Mouse (Mus musculus): ENCODE data around the gene Ezh1. TPM values are rescaled to one million over a fixed set of nuclear protein-coding genes. Genes with fewer than 3 reads are reported as not detected.

Gene Ezh1
- 10 to 100 TPM; 48.1 to 52.2 TPM for polyA plus RNA-seq (2017; shearing (Covaris generic))

DNA sequence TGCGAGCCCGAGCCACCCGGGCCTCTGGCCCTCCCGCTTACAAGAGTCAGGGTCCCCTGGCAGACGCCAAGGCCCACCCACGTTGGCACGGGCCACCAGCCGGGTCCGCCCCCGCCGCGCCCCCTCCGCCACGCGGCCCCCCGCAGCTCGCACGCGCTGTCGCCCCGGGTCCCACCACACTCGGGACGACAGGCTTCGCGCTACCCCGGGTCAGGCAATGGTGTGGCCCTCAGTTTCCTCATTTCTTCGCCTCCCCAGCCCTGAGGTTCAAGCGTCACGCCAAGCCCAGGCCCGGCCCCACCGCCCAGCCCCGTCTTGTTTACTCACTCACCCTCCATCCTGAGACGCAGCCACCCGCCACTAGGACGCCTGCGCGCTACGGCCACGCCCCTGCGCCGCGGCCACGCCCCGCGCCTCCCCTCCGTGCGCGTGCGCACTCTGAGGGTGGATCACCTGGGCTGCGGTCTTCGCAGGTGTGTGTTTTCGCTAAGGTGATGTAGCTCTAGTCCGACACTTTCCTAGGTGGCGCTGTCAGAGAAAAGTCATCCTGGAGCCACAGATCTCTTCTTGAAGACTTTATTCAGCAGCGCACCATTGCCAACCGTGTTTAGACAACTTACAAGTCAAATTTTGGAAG is at the start of gene Ezh1:
Ezh1 (minus strand) TSS at position 399 of the 637 bp plus-strand sequence.
- peak; percentile 92 for ATAC-seq

GRCm38 (mm10) chr11:101275309-101275708 is 49.0 kb upstream of the Ezh1 start:
- ATAC-seq, result no peak

GRCm38 (mm10) chr11:101272446-101272845 is 46.2 kb upstream of the Ezh1 start:
- no peak for ATAC-seq

DNA sequence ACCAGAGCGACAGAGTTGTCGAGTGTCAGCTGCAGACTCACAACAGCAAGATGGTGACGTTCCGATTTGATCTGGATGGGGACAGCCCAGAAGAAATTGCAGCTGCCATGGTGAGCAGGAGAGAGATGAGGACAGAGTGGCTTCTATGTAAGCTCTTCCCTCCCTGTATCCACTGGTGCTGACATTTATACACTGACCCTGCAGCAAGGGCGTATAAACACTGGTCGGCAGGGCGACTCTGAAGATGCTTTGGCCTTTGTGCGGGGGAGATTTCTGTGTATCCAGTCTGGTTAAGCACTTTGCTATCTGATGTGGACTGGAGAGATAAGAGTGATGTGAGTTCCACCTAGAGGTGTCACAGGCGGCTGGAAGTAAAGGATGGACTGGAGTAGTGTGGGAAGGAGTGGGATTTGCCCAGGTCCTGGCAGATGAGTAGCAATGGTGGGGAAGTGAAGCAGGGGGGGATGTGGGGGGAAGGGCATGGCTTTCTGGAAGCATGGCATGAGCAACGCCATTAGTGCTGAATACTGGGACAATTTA is 43.4 kb upstream of the Ezh1 start:
- ATAC-seq, result no peak

DNA sequence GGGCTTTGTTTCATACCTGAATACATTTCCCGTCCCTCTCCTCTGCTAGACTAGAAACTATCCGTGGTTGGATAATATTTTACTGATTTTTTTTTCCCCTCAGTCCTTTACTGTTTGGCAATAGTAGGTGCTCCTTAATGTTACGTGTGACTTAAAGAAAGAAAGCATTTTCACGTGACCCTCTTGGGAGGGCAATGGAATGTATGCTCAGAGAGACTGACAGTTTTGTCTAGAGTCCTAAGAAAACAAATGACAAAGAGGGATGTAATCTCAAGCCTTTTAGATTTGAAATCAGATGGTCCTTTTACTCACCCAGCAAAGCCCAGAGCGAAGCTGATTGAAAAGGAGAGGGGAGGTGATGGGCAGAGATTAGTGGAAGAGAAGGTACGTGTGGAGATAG is 39.6 kb upstream of the Ezh1 start:
- ATAC-seq, result no peak

DNA sequence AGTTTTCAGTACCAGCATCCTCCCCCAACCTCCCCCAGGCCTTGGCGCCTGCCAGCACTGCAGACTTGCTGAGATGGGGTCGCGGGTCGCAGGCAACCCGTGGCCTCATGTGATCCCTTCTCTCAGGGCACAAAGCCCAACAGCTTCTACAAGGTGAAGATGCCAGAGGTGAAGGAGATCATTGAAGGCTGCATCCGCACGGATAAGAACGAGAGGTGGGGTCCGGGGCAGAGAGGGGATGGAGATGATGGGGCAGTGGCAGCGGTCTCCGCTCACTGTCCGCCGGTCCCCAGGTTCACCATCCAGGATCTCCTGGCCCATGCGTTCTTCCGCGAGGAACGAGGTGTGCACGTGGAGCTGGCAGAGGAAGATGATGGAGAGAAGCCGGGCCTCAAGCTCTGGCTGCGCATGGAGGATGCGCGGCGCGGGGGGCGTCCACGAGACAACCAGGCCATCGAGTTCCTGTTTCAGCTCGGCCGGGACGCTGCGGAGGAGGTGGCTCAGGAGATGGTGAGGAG is 38.8 kb upstream of the Ezh1 start:
- ATAC-seq, result no peak

GRCm38 (mm10) chr11:101263989-101264280 is 37.7 kb upstream of the Ezh1 start:
- ATAC-seq, result no peak

- ATAC-seq, result no peak
Measured at GRCm38 (mm10) chr11:101263138-101263988, 37.1 kb upstream of the Ezh1 start.

DNA sequence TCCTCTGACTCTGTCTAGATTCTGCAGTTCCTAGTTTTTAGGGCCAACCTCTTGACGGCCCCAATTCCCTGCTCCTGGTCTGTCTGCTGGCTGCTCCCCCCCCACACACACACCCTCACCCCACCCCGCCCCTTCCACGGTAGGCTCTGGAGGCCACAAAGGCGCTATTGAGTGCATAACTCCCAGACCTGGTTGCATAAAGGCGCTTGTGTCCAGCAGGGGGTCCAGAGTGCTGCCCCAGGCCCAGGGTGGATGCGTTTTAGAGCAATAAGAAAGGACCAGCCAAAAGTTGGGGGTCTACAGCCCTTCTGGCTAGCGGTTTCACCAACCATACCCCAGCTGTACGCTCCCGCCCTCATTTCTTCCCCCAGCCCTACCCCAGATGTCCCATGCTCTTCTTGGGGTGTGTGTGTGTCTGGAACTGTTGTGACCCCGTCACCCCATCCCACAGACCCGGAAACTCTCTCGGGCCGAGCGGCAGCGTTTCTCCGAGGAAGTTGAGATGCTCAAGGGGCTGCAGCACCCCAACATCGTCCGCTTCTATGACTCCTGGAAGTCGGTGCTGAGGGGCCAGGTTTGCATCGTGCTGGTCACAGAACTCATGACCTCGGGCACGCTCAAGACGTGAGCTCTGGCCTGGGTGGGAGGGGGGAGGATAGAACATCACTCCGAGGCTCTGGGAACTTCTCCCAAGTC is 36.2 kb upstream of the Ezh1 start:
- no peak for ATAC-seq

DNA sequence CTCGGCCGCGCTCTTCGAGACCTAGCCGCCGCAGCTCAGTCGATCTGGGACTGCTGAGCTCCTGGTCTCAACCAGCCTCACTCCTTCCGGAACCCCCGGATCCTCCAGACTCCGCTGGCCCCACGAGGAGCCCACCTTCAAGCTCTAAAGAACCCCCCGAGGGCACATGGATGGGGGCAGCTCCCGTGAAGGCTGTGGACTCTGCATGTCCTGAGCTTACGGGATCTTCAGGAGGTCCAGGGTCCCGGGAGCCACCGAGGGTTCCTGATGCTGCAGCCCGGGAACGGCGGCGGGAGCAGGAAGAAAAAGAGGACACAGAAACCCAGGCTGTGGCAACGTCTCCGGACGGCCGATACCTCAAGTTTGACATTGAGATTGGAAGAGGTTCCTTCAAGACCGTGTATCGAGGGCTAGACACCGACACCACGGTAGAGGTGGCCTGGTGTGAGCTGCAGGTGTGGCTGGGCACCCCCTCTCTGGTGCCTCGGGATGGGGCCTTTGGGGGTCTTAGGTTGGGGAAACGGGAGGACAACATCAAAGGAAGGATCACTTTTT is 34.6 kb upstream of the Ezh1 start:
- ATAC-seq, result no peak

DNA sequence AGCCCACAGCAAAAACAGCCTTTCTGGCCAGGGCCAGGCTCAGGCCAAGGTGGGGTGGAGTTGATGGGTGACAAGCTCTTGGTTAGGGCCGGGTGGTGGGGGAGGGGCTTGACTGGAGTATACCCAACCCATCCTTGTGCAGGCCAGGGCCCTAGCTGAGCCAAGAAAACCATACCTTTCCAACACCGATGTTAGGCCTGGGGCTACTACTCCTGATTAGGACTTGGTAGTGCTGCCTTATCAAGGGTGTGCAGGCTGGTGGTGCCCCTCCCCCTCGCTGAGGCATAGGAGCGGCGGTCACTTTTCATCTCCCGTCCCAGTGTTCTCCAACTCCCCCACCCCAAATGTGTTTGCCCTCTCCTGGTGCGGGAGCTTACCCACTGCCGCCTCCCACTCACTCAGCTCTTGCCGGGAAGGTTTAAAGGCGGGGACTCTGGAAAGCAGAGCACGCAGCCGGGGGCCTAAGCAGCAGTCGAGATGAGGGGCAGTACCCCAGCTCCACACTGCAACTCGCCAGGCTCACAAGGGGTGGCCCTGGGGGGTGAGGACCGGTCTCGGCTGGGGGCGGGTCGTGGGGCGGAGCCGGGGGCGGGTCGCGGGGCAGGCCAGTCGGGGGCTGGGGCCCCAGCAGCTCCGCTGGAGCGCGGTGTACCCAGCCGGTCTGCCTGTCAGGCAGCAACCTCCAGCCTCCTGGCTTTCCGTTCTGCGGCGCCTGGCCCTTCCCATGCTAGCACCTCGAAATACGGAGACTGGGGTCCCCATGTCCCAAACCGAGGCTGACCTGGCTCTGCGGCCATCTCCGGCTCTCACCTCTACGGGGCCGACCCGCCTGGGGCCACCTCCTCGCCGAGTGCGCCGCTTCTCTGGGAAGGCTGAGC is 33.9 kb upstream of the Ezh1 start, which contains the start of gene Wnk4:
Wnk4 (plus strand) TSS at position 620 of the 878 bp plus-strand sequence.
- no peak for ATAC-seq

DNA sequence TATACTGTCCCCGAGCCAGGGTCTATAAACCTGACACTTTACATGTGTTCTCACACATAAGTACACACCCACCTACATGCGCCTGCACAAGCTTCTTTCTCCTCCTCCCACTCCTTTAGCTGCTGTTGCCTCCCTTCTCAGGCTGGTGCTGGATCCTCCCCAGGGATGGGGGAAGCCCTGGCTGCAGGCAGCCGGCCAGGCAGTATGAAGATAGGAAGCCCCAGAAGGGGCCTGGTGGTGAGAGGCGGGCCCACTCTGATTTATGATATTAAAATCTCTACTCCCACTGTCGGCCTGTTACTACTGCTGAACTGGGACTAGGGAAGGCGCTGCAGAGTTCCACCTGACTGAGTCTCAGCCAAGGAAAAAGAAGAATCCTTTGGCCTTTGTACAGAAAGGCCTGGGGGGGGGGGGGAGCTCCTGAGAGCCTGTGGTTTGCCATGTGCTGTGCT is 33.0 kb upstream of the Ezh1 start:
- no peak for ATAC-seq

DNA sequence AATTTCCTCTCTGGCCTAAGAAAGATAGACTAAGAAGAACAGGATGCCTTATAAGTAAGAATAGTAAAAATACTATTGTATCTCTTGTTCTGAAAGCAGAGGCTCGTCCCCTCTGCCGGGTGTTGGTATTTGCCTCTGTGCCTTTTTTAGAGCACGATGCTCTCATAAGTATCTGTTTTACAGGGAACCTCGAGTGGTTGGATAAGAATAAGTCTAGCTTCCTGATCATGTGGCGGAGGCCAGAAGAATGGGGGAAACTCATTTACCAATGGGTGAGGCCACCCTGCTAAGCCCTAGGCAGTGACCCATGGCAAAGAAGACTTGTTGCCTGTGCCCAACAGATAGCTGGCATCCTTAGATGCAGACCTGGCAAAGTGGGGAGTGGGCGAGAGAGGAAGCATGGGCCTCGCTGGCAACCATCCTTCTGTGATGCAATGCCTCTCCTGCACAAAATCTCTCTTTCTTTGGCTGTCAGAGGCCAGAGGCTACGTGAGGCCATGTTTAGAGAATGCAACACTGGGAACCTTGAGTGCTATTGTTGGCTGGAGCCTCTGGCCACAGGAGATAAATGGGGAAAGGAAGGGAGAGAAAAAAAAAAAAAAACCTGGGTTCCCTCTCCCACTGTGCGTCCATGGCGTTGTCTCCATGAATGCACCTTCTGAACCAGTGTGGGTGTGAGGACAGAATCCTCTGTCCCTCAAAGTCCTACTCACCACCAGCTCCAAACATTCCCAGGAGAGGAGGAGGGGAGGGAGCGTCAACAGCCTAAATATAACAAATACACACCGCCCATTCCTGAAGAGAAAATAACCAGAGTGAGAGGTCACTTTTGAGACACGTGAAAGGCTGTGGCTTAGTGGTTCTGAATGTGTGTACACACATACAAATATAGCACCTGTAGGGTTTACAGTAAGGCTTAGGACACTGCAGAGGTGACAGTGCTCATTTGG is 29.8 kb upstream of the Ezh1 start:
- no peak for ATAC-seq

GRCm38 (mm10) chr11:101253613-101254389 is 27.5 kb upstream of the Ezh1 start, which contains the start of gene Vps25:
Gene Vps25 (plus strand): TSS chr11:101253707.
- peak; percentile 92 for ATAC-seq

DNA sequence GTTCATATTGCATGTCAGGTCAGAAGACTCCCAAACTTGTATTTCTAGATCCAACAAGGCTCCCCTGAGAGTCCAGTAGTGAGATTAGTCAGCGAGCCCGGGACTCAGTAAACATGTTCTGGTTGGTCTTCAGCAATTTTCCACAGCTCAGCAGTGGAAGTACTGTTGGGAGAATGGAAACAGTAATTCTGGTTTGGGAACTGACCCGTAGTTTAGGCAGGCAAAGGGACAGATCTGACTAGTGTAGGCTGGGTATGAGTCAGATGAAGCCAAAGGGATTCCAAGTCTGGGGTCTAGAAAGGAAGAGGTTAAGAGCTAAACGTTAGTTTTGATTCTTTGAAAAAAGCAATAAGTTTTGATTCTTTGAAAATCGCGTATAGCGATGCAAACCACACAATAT is 26.7 kb upstream of the Ezh1 start:
- peak; percentile 30 for ATAC-seq

GRCm38 (mm10) chr11:101251031-101251430 is 24.8 kb upstream of the Ezh1 start:
- ATAC-seq, result no peak

GRCm38 (mm10) chr11:101248258-101248994 is 22.2 kb upstream of the Ezh1 start:
- ATAC-seq, result no peak

GRCm38 (mm10) chr11:101247521-101248030 is 21.3 kb upstream of the Ezh1 start:
- no peak for ATAC-seq

DNA sequence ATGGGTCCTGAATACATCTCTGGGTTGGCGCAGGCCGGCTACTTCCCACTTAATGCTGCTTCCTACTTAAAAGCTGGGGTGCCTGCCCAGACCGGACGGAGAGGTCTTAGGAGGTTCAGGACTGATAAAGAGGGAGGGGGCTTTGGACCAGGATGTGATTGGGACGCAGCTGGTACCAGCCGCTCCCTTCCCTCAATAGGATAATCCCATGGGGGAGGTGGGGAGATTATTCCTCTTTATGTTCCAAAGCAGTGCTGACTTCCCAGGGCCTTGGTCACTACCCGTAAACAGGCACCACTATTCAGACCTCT is 20.4 kb upstream of the Ezh1 start:
- no peak for ATAC-seq
